8 mouse cellular contexts compared by ENCODE assay signal in genomic region chr2:60796969-60797669, GRCm38 (mm10).
A peak's percentile ranks its signal among the peaks of the same experiment; 100 is the strongest.
DNase-seq lines count a peak whose midpoint lies in the region; ATAC-seq and TF ChIP-seq lines count a peak whose summit lies in the region.

No protein-coding gene starts in this region.

- no peak for DNase-seq in testis, postnatal 10 days (ENCODE audit: low spot score)
- DNase-seq in lung, adult 2 months, result peak; percentile 57
- DNase-seq in skeletal muscle tissue, adult 2 months (ENCODE audit: low read depth, low spot score), result peak; percentile 54
- no peak for DNase-seq in thymus, postnatal 4 days
- no peak for DNase-seq in kidney, postnatal 10 days
- no peak for DNase-seq in left cerebral cortex, adult 11 months (ENCODE audit: low spot score)

- WGBS in lung, adult 2 months, result 64% methylated on average over 17 of the region's 17 CpGs

- peak; percentile 86 for ATAC-seq in granulocyte monocyte progenitor cell, adult 5-6 weeks (replicated peaks; ENCODE audit: poor library complexity, severe bottlenecking)

- no peak for TF ChIP-seq POLR2A in testis, adult 2 months (IDR thresholded peaks at IDR 0.05; ENCODE audit: control insufficient read depth, low read depth, low read length)
- no peak for TF ChIP-seq POLR2A in lung, adult 2 months (IDR thresholded peaks at IDR 0.05; ENCODE audit: borderline replicate concordance, extremely low read depth, low read depth, low read length)

- no peak overlapping the region for H3K4me3 ChIP-seq in testis, adult 2 months (ENCODE audit: control insufficient read depth, low read depth, low read length)
- no peak overlapping the region for H3K4me3 ChIP-seq in lung, adult 2 months (replicated peaks; ENCODE audit: extremely low read depth, low read depth, low read length)

- no peak for TF ChIP-seq CTCF in testis, adult 2 months (IDR thresholded peaks at IDR 0.05; ENCODE audit: control insufficient read depth, insufficient read depth, insufficient replicate concordance, low read depth, low read length)
- no peak for TF ChIP-seq CTCF in lung, adult 2 months (IDR thresholded peaks at IDR 0.05; ENCODE audit: insufficient read depth, low read length)

- H3K27ac ChIP-seq in testis, adult 2 months (ENCODE audit: control insufficient read depth, insufficient read depth, low read depth, low read length), result peak overlapping the region; percentile 5; the same call in 1 of the 2 replicates

- no peaks in the 10 kb centered on the region for H3K27me3 ChIP-seq in testis, adult 2 months (ENCODE audit: control insufficient read depth, insufficient read depth, low read length)

- H3K36me3 ChIP-seq in testis, adult 2 months (ENCODE audit: control insufficient read depth, insufficient read depth, low read length), result no peaks in the 10 kb centered on the region

- H3K4me1 ChIP-seq in testis, adult 2 months (ENCODE audit: control insufficient read depth, insufficient read depth, low read length), result no peaks in the 10 kb centered on the region
- peaks cover 21% of the 10 kb centered on the region for H3K4me1 ChIP-seq in lung, adult 2 months (ENCODE audit: control insufficient read depth, insufficient read depth, low read length)

Comparison
In these comparisons a context has a peak if more than half of its experiments do, and no peak if none do; other contexts are left out.
1. DNase-seq: peak in lung, adult 2 months (single experiment) and skeletal muscle tissue, adult 2 months (single experiment); none in testis, postnatal 10 days (single experiment), thymus, postnatal 4 days (single experiment), kidney, postnatal 10 days (single experiment) and left cerebral cortex, adult 11 months (single experiment).